Mouse (Mus musculus) neural tube, embryonic 14.5 days (tissue): ENCODE measurements around the gene Lrrc4. TPM values are rescaled to one million over a fixed set of nuclear protein-coding genes. Genes with fewer than 3 reads are reported as not detected.

Experiments used
- ATAC-seq: fragments of 200-750 bp; cut with Nextera tagmentation; 2 replicates; pipeline ENCODE4 v1.8.0; 2017; ENCODE audit warnings: low read depth, mild to moderate bottlenecking, moderate TSS enrichment, moderate library complexity
- H3K27ac ChIP-seq: fragments of 300-500 bp; sonication (generic); 2 replicates; pipeline ENCODE4 v1.5.1; 2014; ENCODE audit warnings: low read depth, mild to moderate bottlenecking, control low read depth, low read length, moderate library complexity, mixed read lengths
- H3K27me3 ChIP-seq: fragments of 300-500 bp; sonication (generic); 2 replicates; pipeline ENCODE4 v1.6.1; 2014; ENCODE audit warnings: low read length; ENCODE audit not compliant: control insufficient read depth, insufficient read depth
- H3K36me3 ChIP-seq: fragments of 300-500 bp; sonication (generic); 2 replicates; pipeline ENCODE4 v1.6.1; 2014; ENCODE audit warnings: low read length, mixed read lengths; ENCODE audit not compliant: control insufficient read depth, insufficient read depth
- H3K4me1 ChIP-seq: fragments of 300-500 bp; sonication (generic); 2 replicates; pipeline ENCODE4 v1.6.1; 2014; ENCODE audit warnings: low read length; ENCODE audit not compliant: control insufficient read depth, insufficient read depth
- H3K4me2 ChIP-seq: fragments of 300-500 bp; sonication (generic); 2 replicates; pipeline ENCODE4 v1.6.1; 2014; ENCODE audit warnings: mild to moderate bottlenecking, low read depth, low read length, control low read depth
- H3K4me3 ChIP-seq: fragments of 300-500 bp; sonication (generic); 2 replicates; pipeline ENCODE4 v1.5.1; 2014; ENCODE audit warnings: low read depth, low read length, control low read depth, mixed read lengths
- H3K9ac ChIP-seq: fragments of 300-500 bp; sonication (generic); replicated peaks from 2 replicates; pipeline ENCODE4 v1.6.1; 2014; ENCODE audit warnings: low read depth, mild to moderate bottlenecking, control low read depth, low read length, mixed read lengths
- H3K9me3 ChIP-seq: fragments of 300-500 bp; sonication (generic); 2 replicates; pipeline ENCODE4 v1.6.1; 2016; ENCODE audit warnings: low read length; ENCODE audit not compliant: control insufficient read depth
- WGBS: fragments of 180-500 bp; shearing (Covaris S2); extraction: QIAGEN DNeasy Blood & Tissue Kit; methylation state at CpG from one replicate; pipeline ENCODE4 v1.1.7; 2014; 5-methylcytosine and 5-hydroxymethylcytosine counted together
- polyA plus RNA-seq: library from polyadenylated mRNA; unstranded; fragments of >200 nt; fragmentation: Nextera tagmentation; extraction: Ambion mirVana; gene quantifications from 2 replicates; pipeline ENCODE4 v1.2.1, GENCODE M21; 2014

Gene Lrrc4
- polyA plus RNA-seq, 1 experiment from 2014 or later, result 11.5 TPM

DNA sequence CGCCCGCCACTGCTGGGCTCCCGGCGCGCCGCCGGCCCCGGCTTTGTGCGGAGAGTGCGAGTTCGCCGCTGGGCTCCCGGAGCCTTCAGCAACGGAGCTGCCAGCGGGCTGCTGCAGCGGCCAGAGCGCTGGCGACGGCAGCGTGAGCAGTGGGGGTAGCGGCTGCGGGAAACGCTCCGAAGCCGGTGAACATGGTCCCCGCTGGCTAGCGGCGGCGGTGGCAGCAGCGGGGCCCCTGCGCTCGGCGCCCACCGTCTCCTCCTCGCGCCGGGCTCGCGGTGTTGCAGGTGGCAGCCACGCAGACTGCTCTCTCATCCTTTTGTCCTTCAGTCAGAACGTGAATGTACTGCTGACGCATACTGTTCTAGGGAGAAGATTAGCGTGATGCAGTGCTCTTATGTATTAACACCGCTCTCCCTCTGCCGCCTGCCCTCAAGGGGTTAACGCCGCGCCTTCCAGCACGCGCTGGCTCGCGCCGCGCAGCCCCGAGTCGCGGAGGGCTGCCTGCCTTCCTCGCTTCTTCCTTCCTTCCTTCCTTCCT lies 1.3 kb upstream of the Lrrc4 start:
- ATAC-seq, result peak; percentile 79
- Histone ChIP-seq H3K9me3 (no peaks in the 10 kb centered on the region), H3K27ac (peak overlapping the region; percentile 97), H3K27me3 (peaks cover 3% of the 10 kb centered on the region; the same call in 1 of the 2 replicates), H3K4me1 (peaks cover 30% of the 10 kb centered on the region; the same call in 1 of the 2 replicates), H3K4me3 (peak overlapping the region; percentile 82), H3K9ac (peak overlapping the region; percentile 98), H3K4me2 (peak overlapping the region; percentile 92), H3K36me3 (no peaks in the 10 kb centered on the region)
- under 1% methylated on average over 58 of the region's 58 CpGs for WGBS

DNA sequence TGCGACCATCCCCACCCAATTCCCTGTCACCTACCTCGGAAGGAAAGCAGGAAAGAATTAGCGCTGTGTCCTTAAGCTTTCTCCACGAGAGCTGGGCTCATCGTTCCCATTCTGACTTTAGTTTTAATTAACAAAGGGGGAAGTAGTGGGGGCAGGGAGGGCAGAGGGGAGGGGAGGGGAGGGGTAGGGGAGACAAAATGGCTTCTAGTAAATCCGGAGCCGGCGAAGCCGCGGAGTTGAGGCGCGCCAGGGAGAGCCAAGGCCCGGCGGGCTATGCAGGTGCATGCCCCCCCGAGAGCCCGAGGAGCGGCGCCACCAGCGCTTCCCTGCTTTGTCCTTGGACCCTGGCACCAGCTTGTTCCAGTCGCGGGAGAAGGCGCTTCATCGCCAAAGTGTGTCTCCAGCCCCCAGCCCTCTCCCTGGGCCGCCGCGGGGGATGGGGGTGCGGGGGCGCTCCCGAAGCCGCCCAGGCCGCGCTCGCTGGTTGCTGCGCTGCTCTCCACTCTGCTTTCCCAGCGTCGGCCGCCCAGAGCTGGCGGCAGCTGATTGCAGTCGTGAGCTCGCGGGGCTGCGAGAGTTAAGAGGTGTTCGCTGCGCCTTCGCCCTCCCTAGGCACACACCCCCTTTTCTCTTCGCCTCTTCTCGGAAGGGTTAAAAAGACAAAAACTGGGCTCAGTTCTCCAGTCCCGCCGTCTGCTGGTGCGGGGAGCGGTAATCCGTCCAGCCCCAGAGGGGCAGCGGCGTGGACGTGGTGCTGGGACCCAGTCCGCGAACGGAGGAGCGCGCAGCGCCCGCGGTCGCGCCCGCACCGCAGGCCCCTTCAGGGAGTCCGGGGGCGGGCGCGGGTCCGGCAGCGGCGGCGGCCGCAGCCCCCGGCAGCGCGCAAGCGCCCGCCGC lies 555 bp upstream of the Lrrc4 start:
- Histone ChIP-seq H3K4me2 (peak overlapping the region; percentile 92), H3K9me3 (no peaks in the 10 kb centered on the region), H3K4me1 (peaks cover 37% of the 10 kb centered on the region), H3K9ac (peak overlapping the region; percentile 98), H3K36me3 (no peaks in the 10 kb centered on the region), H3K27ac (peak overlapping the region; percentile 97), H3K27me3 (peaks cover 3% of the 10 kb centered on the region; the same call in 1 of the 2 replicates), H3K4me3 (peak overlapping the region; percentile 82)
- ATAC-seq, result peak; percentile 47
- under 1% methylated on average over 72 of the region's 82 CpGs for WGBS

DNA sequence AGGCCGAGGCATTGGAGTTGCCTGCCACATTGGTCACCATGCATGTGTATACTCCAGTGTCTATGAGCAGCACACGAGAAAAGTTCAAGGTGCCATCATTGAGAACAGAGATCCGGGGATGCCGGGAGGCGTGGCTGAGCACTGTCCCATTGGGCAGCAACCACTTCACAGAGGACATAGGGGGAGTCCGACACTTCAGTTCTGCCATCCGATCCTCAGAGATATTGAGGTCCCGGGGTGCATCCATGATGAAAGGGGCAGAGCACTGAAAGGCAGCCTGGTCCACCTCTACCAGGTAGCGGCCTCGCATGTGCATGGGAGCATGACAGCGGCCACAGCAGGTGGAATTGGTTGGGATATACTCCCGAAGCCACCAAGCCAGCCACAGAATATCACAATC lies 1.2 kb downstream of the Lrrc4 start:
- H3K27me3 ChIP-seq, result peaks cover 3% of the 10 kb centered on the region; the same call in 1 of the 2 replicates
- WGBS, result 70% methylated on average over 12 of the region's 12 CpGs
- H3K4me1 ChIP-seq, result peaks cover 52% of the 10 kb centered on the region

DNA sequence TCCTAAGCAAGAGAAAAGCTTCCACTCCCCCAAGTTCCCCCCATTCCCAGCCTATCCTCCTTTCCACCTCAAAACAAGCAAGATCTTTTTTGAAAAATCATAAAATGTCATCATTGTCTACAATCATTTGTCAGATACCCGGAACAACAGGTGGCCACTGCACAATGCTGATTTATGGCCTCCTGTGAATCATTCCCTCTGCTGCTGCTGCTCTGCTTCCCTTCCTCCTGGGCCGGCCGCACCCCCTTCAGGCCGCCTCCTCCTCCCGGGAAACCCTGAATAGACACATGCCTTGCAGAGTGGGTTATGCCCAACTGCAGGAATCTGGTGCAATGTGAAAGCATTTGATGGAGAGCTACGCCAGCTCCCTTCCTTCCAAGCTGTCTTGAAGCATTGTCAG lies 3.0 kb downstream of the Lrrc4 start:
- H3K27me3 ChIP-seq, result peaks cover 3% of the 10 kb centered on the region; the same call in 1 of the 2 replicates
- H3K9ac ChIP-seq, result peak overlapping the region; percentile 52
- peaks cover 49% of the 10 kb centered on the region for H3K4me1 ChIP-seq
- H3K9me3 ChIP-seq, result no peaks in the 10 kb centered on the region
- peak overlapping the region; percentile 82 for H3K4me3 ChIP-seq
- H3K4me2 ChIP-seq, result peak overlapping the region; percentile 92
- H3K27ac ChIP-seq, result no peak overlapping the region
- ATAC-seq, result no peak
- 3% methylated on average over 6 of the region's 6 CpGs for WGBS
- H3K36me3 ChIP-seq, result no peaks in the 10 kb centered on the region

More for the DNA sequence above, 1.2 kb downstream of the Lrrc4 start:
- Histone ChIP-seq H3K9me3 (no peaks in the 10 kb centered on the region), H3K9ac (no peak overlapping the region; the same call in 1 of the 2 replicates), H3K36me3 (no peaks in the 10 kb centered on the region), H3K27ac (no peak overlapping the region), H3K4me3 (peak overlapping the region; percentile 82), H3K4me2 (peak overlapping the region; percentile 92)
- no peak for ATAC-seq

DNA sequence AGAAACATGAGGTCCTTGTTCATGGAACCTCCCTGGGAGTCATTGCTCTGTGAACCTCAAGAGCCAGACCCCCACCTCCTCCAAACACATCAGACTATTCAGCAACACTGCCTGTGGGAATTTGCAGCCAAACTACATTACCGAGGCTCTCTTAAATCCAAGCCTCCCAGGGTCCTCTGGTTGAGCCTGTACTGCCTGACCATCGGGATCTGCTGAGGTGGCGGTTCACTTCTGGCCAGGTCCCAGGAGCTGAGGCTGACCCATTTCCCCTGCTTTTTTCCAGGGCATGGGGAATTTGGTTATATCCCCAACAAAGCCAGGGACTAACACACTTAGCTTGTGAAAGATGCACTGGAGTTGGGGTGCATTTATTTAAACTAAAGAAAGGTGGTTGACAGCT lies 4.0 kb downstream of the Lrrc4 start:
- H3K4me3 ChIP-seq, result peak overlapping the region; percentile 82
- ATAC-seq, result no peak
- H3K27me3 ChIP-seq, result peaks cover 3% of the 10 kb centered on the region; the same call in 1 of the 2 replicates
- no peaks in the 10 kb centered on the region for H3K36me3 ChIP-seq
- WGBS, result 12% methylated on average over 3 of the region's 3 CpGs
- no peak overlapping the region for H3K27ac ChIP-seq
- peak overlapping the region; percentile 51; the same call in 1 of the 2 replicates for H3K9ac ChIP-seq
- peaks cover 49% of the 10 kb centered on the region for H3K4me1 ChIP-seq
- peak overlapping the region; percentile 92 for H3K4me2 ChIP-seq
- H3K9me3 ChIP-seq, result no peaks in the 10 kb centered on the region

DNA sequence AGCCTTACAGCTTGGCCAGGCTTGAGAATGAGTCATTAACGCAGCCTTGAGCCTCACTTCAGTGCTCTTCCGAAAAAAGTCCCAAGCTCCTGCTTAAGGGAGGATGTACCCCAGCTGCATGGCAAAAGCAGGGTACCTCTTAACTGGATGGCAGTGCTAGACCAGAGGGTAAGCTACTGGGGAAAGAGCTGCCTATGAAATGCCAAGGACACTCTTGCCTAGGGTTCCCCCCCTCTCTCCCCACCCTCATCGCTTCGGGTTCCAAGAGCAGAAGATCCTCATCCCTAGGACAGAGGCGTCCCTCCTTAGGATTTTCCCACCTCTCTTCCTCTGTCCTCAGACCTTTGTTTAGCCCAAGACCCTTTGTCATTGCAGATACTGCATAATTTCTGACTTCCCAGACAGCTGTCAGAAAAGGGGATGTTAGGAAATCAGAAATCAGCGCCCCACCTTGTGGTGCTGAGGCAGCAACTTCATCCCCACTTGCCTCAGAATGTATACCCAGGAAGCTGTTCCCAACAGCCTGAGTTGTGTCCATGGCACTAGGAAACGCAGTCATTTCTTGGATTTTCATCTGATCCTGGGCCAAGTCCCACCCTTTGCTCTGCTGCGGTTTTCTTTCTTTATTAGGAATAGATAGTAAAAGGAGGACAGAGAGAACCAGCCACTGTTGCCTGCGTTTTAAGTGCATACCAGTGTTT lies 4.7 kb downstream of the Lrrc4 start:
- no peaks in the 10 kb centered on the region for H3K27me3 ChIP-seq
- no peak overlapping the region; the same call in 1 of the 2 replicates for H3K27ac ChIP-seq
- peak overlapping the region; percentile 92 for H3K4me2 ChIP-seq
- H3K36me3 ChIP-seq, result 0 out of 2 replicates have a peak, but pooled peaks cover under 1% of the 10 kb centered on the region
- WGBS, result 45% methylated on average over 9 of the region's 9 CpGs
- no peaks in the 10 kb centered on the region for H3K9me3 ChIP-seq
- H3K4me3 ChIP-seq, result peak overlapping the region; percentile 82
- ATAC-seq, result no peak
- peak overlapping the region; percentile 51 for H3K9ac ChIP-seq
- peaks cover 49% of the 10 kb centered on the region for H3K4me1 ChIP-seq

DNA sequence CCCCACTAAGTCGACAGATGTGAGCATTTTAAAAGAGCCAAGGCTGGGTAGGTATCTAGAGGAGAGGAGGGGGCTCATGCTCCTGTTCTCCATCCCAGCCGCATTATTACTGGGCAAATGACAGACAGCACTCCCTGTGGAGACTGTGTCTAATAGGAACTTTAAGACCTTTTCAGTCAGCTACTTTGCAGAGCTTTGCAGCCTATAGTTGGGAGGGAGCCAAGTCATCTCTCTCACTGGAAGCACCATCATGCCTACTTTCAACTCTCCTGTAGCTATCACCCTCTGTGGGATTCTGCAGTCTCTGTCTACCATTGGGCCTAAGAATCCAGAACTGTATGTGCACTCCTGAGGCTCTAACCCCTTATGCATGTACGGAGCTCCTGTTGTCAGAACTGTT lies 5.7 kb downstream of the Lrrc4 start:
- Histone ChIP-seq H3K9me3 (no peaks in the 10 kb centered on the region), H3K4me2 (peak overlapping the region; percentile 92), H3K9ac (no peak overlapping the region), H3K4me1 (peaks cover 48% of the 10 kb centered on the region), H3K27me3 (no peaks in the 10 kb centered on the region), H3K27ac (no peak overlapping the region), H3K4me3 (no peak overlapping the region), H3K36me3 (0 out of 2 replicates have a peak, but pooled peaks cover 7% of the 10 kb centered on the region)
- ATAC-seq, result no peak
- WGBS, result 36% methylated on average over 3 of the region's 3 CpGs

DNA sequence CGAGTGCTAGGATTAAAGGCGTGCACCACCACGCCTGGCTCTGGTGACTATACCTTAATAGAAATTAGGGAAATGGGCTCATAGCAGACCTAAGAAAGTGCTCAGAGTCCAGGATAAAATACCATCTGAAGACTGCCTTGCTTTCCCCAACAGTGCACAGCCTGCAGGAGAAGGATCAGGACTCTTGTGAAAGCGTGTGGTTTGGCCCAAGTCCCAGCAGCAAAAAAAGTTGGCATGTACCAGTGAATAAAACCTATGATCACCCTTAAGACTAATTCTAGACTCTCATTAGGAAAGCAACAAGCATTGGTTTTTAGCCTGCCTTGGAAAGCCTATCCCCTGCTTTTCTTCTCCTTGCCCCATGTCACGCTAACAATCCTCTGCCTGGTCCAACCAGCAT lies 7.7 kb downstream of the Lrrc4 start:
- H3K27me3 ChIP-seq, result no peaks in the 10 kb centered on the region
- 91% methylated on average over 5 of the region's 5 CpGs for WGBS
- H3K4me1 ChIP-seq, result peaks cover 49% of the 10 kb centered on the region
- H3K36me3 ChIP-seq, result peaks cover 7% of the 10 kb centered on the region; the same call in 1 of the 2 replicates
- no peaks in the 10 kb centered on the region for H3K9me3 ChIP-seq
- no peak for ATAC-seq
- no peak overlapping the region for H3K9ac ChIP-seq
- no peak overlapping the region for H3K4me2 ChIP-seq
- H3K27ac ChIP-seq, result no peak overlapping the region
- no peak overlapping the region for H3K4me3 ChIP-seq
